Mouse (Mus musculus): ENCODE measurements around the gene Tmprss11d.

DNA sequence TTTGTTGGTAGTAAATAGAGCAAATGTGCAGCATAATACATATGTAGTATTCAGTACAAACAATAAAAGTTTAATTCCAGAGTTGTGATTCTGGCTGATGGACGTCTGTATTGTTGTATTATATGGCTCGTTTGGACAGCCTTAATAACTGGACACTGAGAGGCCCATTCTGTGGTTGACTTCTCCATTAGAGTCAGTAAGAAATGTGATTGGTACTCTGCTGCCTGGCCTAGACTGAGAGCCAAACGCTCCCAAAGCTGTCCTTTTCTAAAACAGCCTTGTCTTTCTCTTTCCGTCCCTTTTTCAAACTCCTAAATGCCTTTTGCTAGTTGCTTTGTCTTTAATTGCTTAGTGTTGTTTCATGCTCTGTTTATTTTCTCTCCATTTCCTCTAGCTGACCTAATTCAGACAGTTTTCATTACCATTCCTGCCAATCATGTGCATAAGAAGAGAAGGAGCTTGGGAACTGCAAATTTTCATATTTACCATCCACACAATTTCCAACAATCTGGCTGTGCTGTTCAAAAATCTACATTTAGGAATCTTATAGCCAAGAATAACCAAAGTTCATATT, 13.7 kb downstream of the Tmprss11d start:
- TF ChIP-seq HCFC1 (IDR thresholded peaks at IDR 0.05; ENCODE audit: borderline replicate concordance, insufficient read depth, low read length) (no peak), CHD2 (IDR thresholded peaks at IDR 0.05; ENCODE audit: low read depth, low read length) (no peak), ZNF384 (IDR thresholded peaks at IDR 0.05; ENCODE audit: low read depth, low read length) (no peak), ZC3H11A (IDR thresholded peaks at IDR 0.05; ENCODE audit: borderline replicate concordance, low read depth, low read length) (no peak)
